Mouse (Mus musculus) gastrocnemius, postnatal 4 days (tissue): Measurements from ENCODE around the gene Cacna2d1. TPM values are rescaled to one million over a fixed set of nuclear protein-coding genes. Genes with fewer than 3 reads are reported as not detected.

Source experiments
- DNase-seq, 2 experiments: peaks; one replicate each; pipeline ENCODE4 v3.0.0; 2021 to 2022; ENCODE audit warnings: low spot score in 2 of 2, mixed read lengths in 2 of 2
- total RNA-seq, 2 experiments: library from RNA; stranded (reverse); gene quantifications; 2 replicates each; pipeline ENCODE4 v1.2.3; 2021

Cacna2d1 gene
- total RNA-seq, 2 experiments from 2014 or later, result 199 to 207 TPM

- DNase-seq, result no peak
Observed at GRCm38 (mm10) chr5:16376329-16376908, 441.9 kb downstream of the Cacna2d1 start.

DNA sequence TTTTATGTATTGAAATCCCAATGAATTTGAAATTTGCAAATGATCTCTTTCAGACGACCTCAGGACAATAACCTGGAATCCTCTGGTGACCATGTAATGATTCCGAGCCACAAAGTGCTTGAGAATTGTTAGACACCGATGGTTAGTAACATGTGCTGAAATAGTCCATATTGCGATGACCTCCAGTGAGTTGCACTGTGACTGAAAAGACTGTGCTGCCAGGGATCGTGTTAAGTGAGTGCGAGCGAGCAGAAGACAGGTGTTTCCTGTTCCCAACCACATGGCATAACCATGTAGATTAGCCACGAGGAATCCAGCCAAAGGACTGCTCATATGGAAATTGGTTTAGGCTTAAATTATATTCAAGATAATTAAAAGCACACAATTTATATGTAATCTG, 475.5 kb downstream of the Cacna2d1 start:
- DNase-seq, result no peak

GRCm38 (mm10) chr5:16414693-16415092, 480.2 kb downstream of the Cacna2d1 start:
- DNase-seq, result no peak

DNA sequence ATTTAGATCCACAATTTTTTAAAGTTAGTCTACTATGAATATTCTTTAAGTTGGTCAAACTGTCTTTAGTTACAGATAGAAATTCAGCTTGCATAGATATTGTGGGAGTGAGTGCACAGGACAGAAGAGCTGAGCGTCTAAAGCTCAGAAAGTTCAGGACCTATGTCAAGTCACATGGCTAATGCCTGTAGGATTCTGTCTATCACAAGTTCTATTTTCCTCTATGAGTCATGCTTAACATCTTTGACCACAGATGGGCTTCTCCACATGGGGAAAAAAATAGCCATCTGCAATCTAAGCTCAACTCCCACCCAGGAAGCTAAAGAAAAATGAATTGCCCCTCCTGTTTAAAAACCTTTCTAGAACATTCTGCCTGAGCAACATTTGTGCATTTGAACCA, 483.5 kb downstream of the Cacna2d1 start:
- DNase-seq, result no peak

DNA sequence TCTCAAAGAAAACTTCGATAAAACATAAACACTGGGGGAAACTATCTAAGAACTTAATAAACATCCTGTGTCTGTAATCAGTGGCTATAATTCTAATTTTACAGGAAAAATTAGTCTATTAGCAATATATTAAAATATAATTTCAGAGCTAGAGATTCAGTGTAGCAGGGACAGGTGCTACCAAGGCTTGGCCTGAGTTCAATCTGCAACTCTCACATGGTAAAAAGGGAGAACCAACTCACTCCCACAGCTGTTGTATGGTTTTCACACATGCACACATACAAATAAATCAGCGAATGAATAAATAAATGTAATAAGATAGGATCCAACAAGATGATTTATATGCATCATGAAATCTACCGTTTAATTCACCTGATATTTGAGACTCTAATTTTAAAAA, 484.0 kb downstream of the Cacna2d1 start:
- DNase-seq, result no peak

Other genes with a start within 250 kb of the Cacna2d1 start
- gene Speer4c, start 220.4 kb upstream of the Cacna2d1 start, total RNA-seq, result not detected